Mouse (Mus musculus) kidney, adult 9 months (tissue): ENCODE data around the gene Olfr646.

Source experiments
- DNase-seq: peaks from one replicate; pipeline ENCODE4 v3.0.0; 2022

Gene Olfr646

GRCm38 (mm10) chr7:104104757-104104972 is at the start of gene Olfr646:
TSS of gene Olfr646 (plus strand) at chr7:104104873.
- no peak for DNase-seq

- DNase-seq, result no peak
Observed at GRCm38 (mm10) chr7:104059215-104059614, 45.5 kb upstream of the Olfr646 start.

DNA sequence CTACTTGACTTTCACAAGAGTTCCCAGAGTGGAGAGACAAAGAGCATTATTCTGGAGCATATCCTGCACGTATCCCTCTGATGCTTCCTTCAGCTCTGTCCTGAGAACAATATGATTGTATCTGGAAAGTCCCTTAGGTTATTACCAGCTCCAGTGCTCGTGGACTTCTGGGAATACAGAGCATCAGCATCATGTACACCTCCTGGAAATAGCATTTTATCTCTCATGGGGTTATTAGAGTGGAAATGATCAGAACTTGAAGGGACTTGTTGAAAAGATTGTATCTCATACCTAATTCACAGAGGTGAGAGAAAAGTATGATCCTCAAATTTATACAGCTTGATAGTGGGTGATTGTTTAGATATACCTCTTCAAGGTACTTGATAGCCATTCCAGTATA is 43.3 kb upstream of the Olfr646 start, which contains the start of gene 4930516K23Rik:
TSS of gene 4930516K23Rik (minus strand) at position 101 of the 400 bp plus-strand sequence.
- DNase-seq, result no peak

GRCm38 (mm10) chr7:104071769-104072168 is 32.9 kb upstream of the Olfr646 start, which contains the start of gene Olfr644:
TSS of gene Olfr644 (minus strand) at chr7:104071869.
- DNase-seq, result no peak

- DNase-seq, result no peak
Observed at GRCm38 (mm10) chr7:104085365-104085764, 19.3 kb upstream of the Olfr646 start, which contains the start of gene Olfr645. TSS of gene Olfr645 (minus strand) at chr7:104085465.

DNA sequence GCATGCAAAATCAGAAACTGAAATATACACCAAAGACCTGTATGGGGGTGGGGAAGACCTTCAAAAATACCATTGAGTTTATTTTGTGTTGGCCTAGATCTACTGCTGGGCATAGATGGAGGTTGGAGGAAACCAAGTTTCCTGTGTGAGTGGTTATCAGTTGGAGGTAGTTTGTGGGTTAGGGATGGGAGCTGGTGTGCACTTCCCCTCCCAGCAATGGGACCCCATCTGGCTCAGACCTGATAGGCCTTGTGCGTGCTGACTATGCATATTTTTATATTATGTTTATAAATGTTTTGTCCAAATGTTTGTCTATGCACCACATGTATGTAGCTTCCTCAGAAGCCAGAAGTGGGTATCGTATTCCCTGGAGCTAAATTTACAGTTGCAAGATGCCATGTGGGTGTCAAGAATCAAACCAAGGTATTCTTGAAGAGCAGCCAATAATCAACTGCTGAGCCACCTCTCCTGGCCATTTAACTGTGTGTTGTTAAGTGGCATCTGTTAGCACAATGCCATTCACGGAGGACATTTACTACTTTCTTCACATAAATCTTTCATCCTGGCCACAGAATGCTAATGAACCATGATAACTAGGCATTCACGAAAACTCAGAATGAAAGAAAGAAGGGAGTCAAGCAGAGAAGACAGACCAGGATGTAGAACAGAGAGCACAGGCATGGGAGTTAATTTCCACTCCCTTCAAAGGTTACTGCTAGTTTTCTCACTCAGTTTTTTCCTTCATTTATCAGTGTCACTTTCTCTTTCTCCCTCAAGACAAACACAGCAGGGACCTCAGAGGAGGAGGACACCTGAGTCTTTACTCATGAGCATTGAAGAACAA is 538 bp upstream of the Olfr646 start:
- DNase-seq, result no peak

DNA sequence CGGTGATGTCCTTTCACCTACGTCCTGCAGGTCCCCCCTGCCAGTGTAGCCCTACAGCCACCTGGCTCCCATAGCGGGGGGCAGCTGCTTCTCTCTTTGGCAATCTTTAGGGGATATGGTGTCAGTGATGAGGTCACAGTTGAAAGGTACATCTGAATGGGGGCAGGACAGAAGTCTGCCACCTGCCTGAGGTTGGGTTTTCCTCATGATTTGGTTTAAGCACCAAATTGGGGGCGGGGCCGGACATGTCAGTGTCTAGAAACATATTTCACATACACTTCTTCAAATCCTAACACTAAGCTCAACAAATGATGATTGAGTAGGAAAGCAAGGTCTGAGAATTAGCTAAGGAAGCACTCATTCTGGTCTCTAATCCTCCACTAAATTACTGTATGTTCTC is 25.1 kb downstream of the Olfr646 start, which contains the start of gene Ubqln5:
TSS of gene Ubqln5 (minus strand) at position 101 of the 400 bp plus-strand sequence.
- DNase-seq, result no peak

- DNase-seq, result no peak
Observed at GRCm38 (mm10) chr7:104137305-104137704, 32.6 kb downstream of the Olfr646 start, which contains the start of gene Olfr643. TSS of gene Olfr643 (minus strand) at chr7:104137405.

GRCm38 (mm10) chr7:104143179-104143578 is 38.5 kb downstream of the Olfr646 start, which contains the start of gene Ubqln3:
TSS of gene Ubqln3 (minus strand) at chr7:104143279.
- no peak for DNase-seq

DNA sequence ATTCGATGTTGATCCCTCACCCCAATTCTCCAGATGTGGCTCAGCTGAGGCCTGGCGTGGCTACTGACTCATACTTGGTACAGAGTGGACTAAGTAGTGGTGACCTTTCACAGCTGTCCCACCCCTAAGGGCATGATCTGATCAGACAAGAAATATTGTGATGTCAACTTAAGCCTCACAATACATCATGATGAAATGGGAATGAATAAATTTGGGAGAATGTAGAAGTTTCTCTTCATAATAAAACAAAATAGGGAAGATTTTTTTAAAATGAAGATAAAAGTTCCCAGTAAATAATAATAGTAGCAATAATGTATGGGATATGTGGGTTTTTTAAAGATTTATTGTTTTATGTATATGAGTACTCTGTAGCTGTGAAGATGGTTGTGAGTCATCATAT is 45.8 kb downstream of the Olfr646 start, which contains the start of gene Ubqlnl:
TSS of gene Ubqlnl (minus strand) at position 101 of the 400 bp plus-strand sequence.
- no peak for DNase-seq
